Mouse (Mus musculus): Measurements from ENCODE around the gene Thsd4.

DNA sequence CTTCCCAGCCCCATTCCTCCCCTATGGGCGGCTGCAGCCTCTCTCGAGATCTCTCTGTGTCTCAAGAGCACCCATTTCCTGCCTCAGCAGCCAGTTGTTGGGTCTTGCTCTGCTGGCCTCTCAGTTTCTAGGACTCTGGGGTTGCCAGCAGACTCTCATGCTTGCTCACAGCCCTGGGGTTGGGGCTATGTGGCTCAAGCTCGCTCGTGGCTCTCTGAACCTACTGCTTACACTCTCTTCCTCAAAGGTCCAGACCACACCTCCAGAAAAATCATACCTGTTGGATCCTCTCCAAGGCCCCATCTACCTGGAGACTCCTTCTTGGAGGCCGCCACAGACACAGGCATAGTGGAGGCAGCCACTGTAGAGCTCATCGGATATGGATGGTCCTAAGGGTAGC is 572.3 kb downstream of the Thsd4 start:
- TF ChIP-seq CTCF (IDR thresholded peaks at IDR 0.05; ENCODE audit: low read depth, low read length) (no peak), EP300 (IDR thresholded peaks at IDR 0.05; ENCODE audit: insufficient read depth, low read depth, low read length) (no peak), POLR2A (IDR thresholded peaks at IDR 0.05; ENCODE audit: insufficient read depth, low read length) (no peak)
